Mouse (Mus musculus) neutrophil, adult 83 days (primary cell): ENCODE data around the gene Cptp. TPM values are rescaled to one million over a fixed set of nuclear protein-coding genes. Genes with fewer than 3 reads are reported as not detected.

ENCODE experiments used
- total RNA-seq, 2 experiments: library from RNA; stranded (reverse); gene quantifications; one replicate each; pipeline ENCODE4 v1.2.4; 2023

Cptp gene
- total RNA-seq = 10 to 100 TPM; 17.2 to 22.4 TPM

GRCm38 (mm10) chr4:155869317-155870033, at the start of gene Cptp, which contains the start of gene Ints11:
Gene Cptp (minus strand): TSS chr4:155869440.
Gene Ints11 (plus strand): TSS chr4:155869546.

GRCm38 (mm10) chr4:155891551-155892001, 22.3 kb upstream of the Cptp start, which contains the start of the genes Pusl1 and Acap3:
Gene Pusl1 (minus strand): TSS chr4:155891781.
Gene Acap3 (plus strand): TSS chr4:155891822.

DNA sequence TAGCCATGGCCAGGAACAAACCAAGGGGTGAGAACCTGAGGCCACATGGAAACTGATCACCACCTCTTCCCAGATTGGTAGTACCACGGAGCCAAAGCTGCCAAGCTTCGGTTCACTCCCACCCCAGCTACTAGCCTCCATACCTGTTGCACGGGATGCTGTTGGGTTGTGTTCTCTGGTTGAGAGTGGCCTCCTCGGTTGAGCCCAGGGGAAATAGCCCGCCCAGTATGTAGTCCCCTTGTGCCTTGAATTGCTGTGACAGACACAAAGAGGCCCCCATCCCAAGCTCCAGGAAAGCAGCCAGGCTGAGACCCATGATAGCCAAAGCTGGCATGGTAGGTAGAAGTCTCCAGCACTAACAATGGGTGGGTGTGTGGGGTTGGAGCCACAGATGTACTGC, 6.2 kb downstream of the Cptp start, which contains the start of gene Tas1r3:
Gene Tas1r3 (minus strand): TSS at position 362 of the 400 bp plus-strand sequence.

DNA sequence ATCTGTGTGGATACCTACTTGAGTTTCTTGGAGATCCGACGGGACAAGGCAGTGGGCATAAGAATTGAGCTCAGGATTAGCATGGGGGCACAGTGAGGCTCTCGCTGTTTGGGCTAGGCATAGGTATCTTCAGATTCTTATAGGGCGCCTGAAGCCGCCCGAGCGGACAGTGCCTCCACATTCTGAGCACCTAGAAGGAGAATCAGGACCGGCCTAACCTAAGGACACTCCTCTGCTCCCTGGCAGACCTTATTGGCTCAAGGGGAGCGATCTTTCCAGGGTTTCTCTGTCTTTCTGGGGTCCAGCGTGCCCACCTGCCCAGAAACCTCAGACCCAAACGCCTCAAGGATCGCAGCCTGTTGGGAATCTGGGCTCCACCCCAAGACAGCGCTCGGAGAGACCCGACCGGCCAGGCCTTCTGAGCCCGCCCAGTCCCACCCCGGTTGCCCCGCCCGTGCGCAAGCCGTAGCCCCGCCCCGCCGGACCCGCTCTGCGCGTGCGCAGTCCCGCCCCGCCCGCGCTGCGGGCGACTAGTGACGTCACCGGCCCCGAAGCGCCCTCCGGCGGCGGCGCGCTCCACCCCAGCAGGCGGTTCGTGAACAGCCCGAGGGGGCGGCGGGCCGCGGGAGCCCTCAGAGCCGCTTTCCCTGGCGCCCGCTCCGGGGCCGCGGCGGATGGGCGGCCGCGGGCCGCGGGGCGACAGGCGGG, 22.2 kb downstream of the Cptp start, which contains the start of gene Dvl1:
Gene Dvl1 (plus strand): TSS at position 532 of the 708 bp plus-strand sequence.

GRCm38 (mm10) chr4:155839483-155839910, 29.7 kb downstream of the Cptp start, which contains the start of gene Mxra8:
Gene Mxra8 (plus strand): TSS chr4:155839680.

DNA sequence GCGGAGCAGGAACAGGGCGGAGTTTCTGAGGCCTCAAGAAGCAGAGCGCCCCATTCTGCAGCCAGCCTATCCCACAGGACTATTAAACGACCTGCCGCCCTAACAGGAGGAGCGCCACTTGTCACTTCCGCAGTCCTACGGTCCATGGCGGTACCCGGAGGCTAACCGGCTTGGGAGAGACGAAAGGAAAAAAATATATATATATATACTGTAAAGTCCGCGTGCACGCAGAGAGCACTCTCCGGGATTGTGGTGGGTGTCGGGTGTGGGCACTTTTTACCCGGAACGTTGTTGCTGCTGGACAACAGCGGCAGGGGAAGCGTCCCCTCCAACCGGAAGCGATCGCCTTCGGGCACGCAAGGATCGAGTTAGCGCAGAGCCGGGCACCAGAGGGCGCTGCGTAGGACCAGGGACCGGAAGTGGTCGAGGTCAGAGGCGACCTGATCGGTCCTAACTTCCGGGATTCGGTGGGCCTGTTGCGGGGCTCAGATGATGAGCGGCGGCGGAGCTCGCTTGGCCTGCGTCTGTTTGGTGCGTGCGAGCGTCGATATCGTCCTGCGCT, 38.0 kb downstream of the Cptp start, which contains the start of gene Aurkaip1:
Gene Aurkaip1 (plus strand): TSS at position 68 of the 562 bp plus-strand sequence.

Other genes with a start within 250 kb of the Cptp start
- 100 to 1,000 TPM; 112 to 122 TPM for gene Cdk11b, start 244.6 kb downstream of the Cptp start, total RNA-seq
- not detected for gene Gm10563, start 224.0 kb downstream of the Cptp start, total RNA-seq
- gene Mmp23, start 216.1 kb downstream of the Cptp start, total RNA-seq = under 1 TPM; 0.39 to 0.75 TPM
- gene Mib2, start 200.2 kb downstream of the Cptp start, total RNA-seq = 10 to 100 TPM; 36.8 TPM
- under 1 TPM; 0.49 to 0.57 TPM for gene Fndc10, start 175.1 kb downstream of the Cptp start, total RNA-seq
- gene Ssu72, start 164.6 kb downstream of the Cptp start, total RNA-seq = 10 to 100 TPM; 87.7 to 96.0 TPM
- under 1 TPM; 0.18 to 0.20 TPM for gene Tmem240, start 134.6 kb downstream of the Cptp start, total RNA-seq
- gene Atad3a, start 108.3 kb downstream of the Cptp start, total RNA-seq = 10 to 100 TPM; 14.9 to 15.3 TPM
- under 1 TPM; 0.09 to 0.11 TPM for gene Vwa1, start 94.7 kb downstream of the Cptp start, total RNA-seq
- not detected for gene Tmem88b, start 83.6 kb downstream of the Cptp start, total RNA-seq
- gene Ankrd65, start 79.0 kb downstream of the Cptp start, total RNA-seq = not detected
- gene Mrpl20, start 66.6 kb downstream of the Cptp start, total RNA-seq = 10 to 100 TPM; 47.8 to 55.1 TPM
- gene Ccnl2, start 57.0 kb downstream of the Cptp start, total RNA-seq = 100 to 1,000 TPM; 114 to 134 TPM
- 10 to 100 TPM; 81.9 to 91.0 TPM for gene Aurkaip1, start 38.2 kb downstream of the Cptp start, total RNA-seq
- gene Mxra8, start 29.8 kb downstream of the Cptp start, total RNA-seq = 1 to 10 TPM in 1 of 2 experiments, under 1 TPM in 1; 0.57 to 1.3 TPM
- 10 to 100 TPM; 43.2 to 47.3 TPM for gene Dvl1, start 22.0 kb downstream of the Cptp start, total RNA-seq
- gene Tas1r3, start 6.1 kb downstream of the Cptp start, total RNA-seq = 1 to 10 TPM; 2.5 to 2.7 TPM
- 10 to 100 TPM; 35.3 to 37.1 TPM for gene Ints11, start 106 bp upstream of the Cptp start, total RNA-seq
- 10 to 100 TPM; 10.8 to 11.2 TPM for gene Pusl1, start 22.3 kb upstream of the Cptp start, total RNA-seq
- gene Acap3, start 22.4 kb upstream of the Cptp start, total RNA-seq = 10 to 100 TPM; 59.6 to 69.9 TPM
- gene Ube2j2, start 74.4 kb upstream of the Cptp start, total RNA-seq = 10 to 100 TPM; 59.5 to 79.0 TPM
- gene C1qtnf12, start 92.9 kb upstream of the Cptp start, total RNA-seq = 10 to 100 TPM; 30.9 to 60.7 TPM
- gene B3galt6, start 123.2 kb upstream of the Cptp start, total RNA-seq = 1 to 10 TPM; 2.5 TPM
- 100 to 1,000 TPM; 107 to 110 TPM for gene Sdf4, start 123.4 kb upstream of the Cptp start, total RNA-seq
- 1 to 10 TPM; 1.5 to 2.8 TPM for gene Tnfrsf4, start 144.4 kb upstream of the Cptp start, total RNA-seq
- gene Tnfrsf18, start 156.7 kb upstream of the Cptp start, total RNA-seq = 1 to 10 TPM; 3.2 to 4.0 TPM
- not detected for gene Ttll10, start 190.0 kb upstream of the Cptp start, total RNA-seq
- 10 to 100 TPM; 16.1 to 18.7 TPM for gene 9430015G10Rik, start 240.5 kb upstream of the Cptp start, total RNA-seq